Mouse (Mus musculus) thymus, adult 2 months (tissue): ENCODE data around the gene Wrap53. TPM values are rescaled to one million over a fixed set of nuclear protein-coding genes. Genes with fewer than 3 reads are reported as not detected.
"Not testable (repeated sequence)": the region's sequence is repeated elsewhere in the genome, so short reads cannot be mapped to it uniquely, and the experiment has no call there.

Experiments used
- DNase-seq: peaks from one replicate; pipeline ENCODE4 v3.0.0; 2021
- H3K27ac ChIP-seq: fragments of 200-500 bp; 2 replicates; pipeline ENCODE4 v1.5.1; 2012; ENCODE audit warnings: low read length, control low read depth; ENCODE audit not compliant: control insufficient read depth, insufficient read depth
- H3K27me3 ChIP-seq: fragments of 200-500 bp; 2 replicates; pipeline ENCODE4 v1.6.1; 2012; ENCODE audit warnings: mild to moderate bottlenecking, low read length, moderate library complexity, mixed read lengths; ENCODE audit not compliant: control insufficient read depth, insufficient read depth
- H3K36me3 ChIP-seq: fragments of 200-500 bp; 2 replicates; pipeline ENCODE4 v1.6.1; 2012; ENCODE audit warnings: mild to moderate bottlenecking, low read length, moderate library complexity; ENCODE audit not compliant: control insufficient read depth, insufficient read depth
- H3K4me1 ChIP-seq: fragments of 200-500 bp; replicated peaks from 2 replicates; pipeline ENCODE4 v1.6.1; 2012; ENCODE audit warnings: low read length; ENCODE audit not compliant: control insufficient read depth, insufficient read depth
- H3K4me3 ChIP-seq: fragments of 200-500 bp; 2 replicates; pipeline ENCODE4 v1.5.1; 2012; ENCODE audit warnings: mild to moderate bottlenecking, low read length, control low read depth, moderate library complexity; ENCODE audit not compliant: control insufficient read depth, insufficient read depth
- CTCF ChIP-seq: fragments of 200-500 bp; IDR thresholded peaks from 2 replicates; pipeline ENCODE4 v1.5.1; 2012; ENCODE audit warnings: mild to moderate bottlenecking, control low read depth, low read length, moderate library complexity, borderline replicate concordance; ENCODE audit not compliant: control insufficient read depth, poor library complexity, insufficient read depth; ENCODE audit errors: extremely low read depth
- POLR2A ChIP-seq: fragments of 200-500 bp; IDR thresholded peaks from 2 replicates; pipeline ENCODE4 v1.6.1; 2012; ENCODE audit warnings: mild to moderate bottlenecking, low read length, control low read depth, moderate library complexity; ENCODE audit not compliant: control insufficient read depth, poor library complexity, insufficient read depth; ENCODE audit errors: extremely low read depth
- WGBS: fragments of 180-500 bp; shearing (Covaris S2); methylation state at CpG from one replicate; pipeline ENCODE4 v1.1.7; 2018; 5-methylcytosine and 5-hydroxymethylcytosine counted together
- polyA plus RNA-seq: library from polyadenylated mRNA; depleted of rRNA; stranded (reverse); fragments of >200 nt; gene quantifications from 2 replicates; pipeline ENCODE4 v1.2.3, GENCODE M21; 2012

Wrap53 gene
- polyA plus RNA-seq, 1 experiment = 41.2 TPM

- H3K4me3 ChIP-seq = no peak overlapping the region
- H3K27me3 ChIP-seq = no peaks in the 10 kb centered on the region
- TF ChIP-seq POLR2A (no peak), CTCF (no peak)
- H3K27ac ChIP-seq = no peak overlapping the region
- H3K36me3 ChIP-seq = no peaks in the 10 kb centered on the region
- peaks cover 20% of the 10 kb centered on the region for H3K4me1 ChIP-seq
- WGBS = 93% methylated on average over 4 of the region's 4 CpGs
- no peak for DNase-seq
Observed at GRCm38 (mm10) chr11:69551310-69551709, 28.7 kb downstream of the Wrap53 start.

GRCm38 (mm10) chr11:69549060-69549656 is 30.9 kb downstream of the Wrap53 start, which contains the start of gene Dnah2:
Gene Dnah2 (minus strand): TSS chr11:69549110.
- TF ChIP-seq CTCF = no peak
- TF ChIP-seq POLR2A = no peak
- no peaks in the 10 kb centered on the region for H3K36me3 ChIP-seq
- no peak for DNase-seq
- no peak within 1 kb of the TSS for H3K27ac ChIP-seq
- peaks cover 24% of the 10 kb centered on the region for H3K4me1 ChIP-seq
- no peak within 1 kb of the TSS for H3K4me3 ChIP-seq
- no peaks in the 10 kb centered on the region for H3K27me3 ChIP-seq
- 68% methylated on average over 12 of the region's 12 CpGs for WGBS

DNA sequence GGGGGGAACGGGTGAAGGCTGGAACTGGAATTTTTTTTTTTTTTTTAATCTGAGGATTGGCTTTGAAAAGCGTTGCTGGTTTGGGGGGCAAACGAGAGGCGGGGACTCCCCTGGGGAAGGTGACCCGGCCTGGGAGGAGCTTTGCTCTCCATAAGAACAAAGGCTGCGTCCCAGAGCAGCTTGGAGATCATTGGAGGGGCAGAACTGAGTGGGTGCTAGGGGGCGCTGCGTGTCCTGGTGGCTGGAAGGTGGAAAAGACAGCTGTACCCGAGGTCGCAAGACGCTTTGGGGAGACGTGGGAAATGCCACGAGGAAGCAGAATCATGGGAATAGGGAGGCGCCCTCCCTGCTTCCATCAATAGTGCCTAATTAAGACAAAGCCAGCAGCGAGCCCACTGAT is 33.0 kb downstream of the Wrap53 start:
- H3K27me3 ChIP-seq = no peaks in the 10 kb centered on the region
- WGBS = 5% methylated on average over 15 of the region's 15 CpGs

GRCm38 (mm10) chr11:69546423-69547053 is 33.5 kb downstream of the Wrap53 start:
- Histone ChIP-seq H3K4me1 (peaks cover 16% of the 10 kb centered on the region), H3K27ac (no peak overlapping the region), H3K36me3 (no peaks in the 10 kb centered on the region), H3K27me3 (no peaks in the 10 kb centered on the region), H3K4me3 (peak overlapping the region; percentile 49)
- TF ChIP-seq POLR2A (no peak), CTCF (peak; percentile 80)
- DNase-seq = peak; percentile 83
- 1% methylated on average over 44 of the region's 44 CpGs for WGBS

More for the DNA sequence above, 33.0 kb downstream of the Wrap53 start:
- DNase-seq = peak; percentile 60
- peaks cover 16% of the 10 kb centered on the region for H3K4me1 ChIP-seq
- H3K36me3 ChIP-seq = no peaks in the 10 kb centered on the region
- no peak for TF ChIP-seq POLR2A
- no peak for TF ChIP-seq CTCF
- H3K27ac ChIP-seq = no peak overlapping the region
- peak overlapping the region; percentile 49 for H3K4me3 ChIP-seq

- peaks cover 16% of the 10 kb centered on the region for H3K4me1 ChIP-seq
- 23% methylated on average over 7 of the region's 7 CpGs for WGBS
- H3K36me3 ChIP-seq = no peaks in the 10 kb centered on the region
- no peak overlapping the region for H3K4me3 ChIP-seq
- H3K27ac ChIP-seq = no peak overlapping the region
- DNase-seq = no peak
- TF ChIP-seq CTCF = no peak
- no peak for TF ChIP-seq POLR2A
- H3K27me3 ChIP-seq = no peaks in the 10 kb centered on the region
Observed at GRCm38 (mm10) chr11:69545957-69546356, 34.1 kb downstream of the Wrap53 start.

- Histone ChIP-seq H3K27me3 (no peaks in the 10 kb centered on the region; the same call in 1 of the 2 replicates), H3K36me3 (no peaks in the 10 kb centered on the region), H3K27ac (no peak overlapping the region), H3K4me1 (peaks cover 16% of the 10 kb centered on the region), H3K4me3 (no peak overlapping the region)
- TF ChIP-seq CTCF (no peak), POLR2A (no peak)
- DNase-seq = no peak
- 87% methylated on average over 3 of the region's 3 CpGs for WGBS
Observed at GRCm38 (mm10) chr11:69543598-69543997, 36.5 kb downstream of the Wrap53 start.

- H3K36me3 ChIP-seq, H3K27ac ChIP-seq, H3K4me3 ChIP-seq, H3K4me1 ChIP-seq, DNase-seq, H3K27me3 ChIP-seq: not testable (repeated sequence)
- WGBS = 92% methylated on average over 3 of the region's 3 CpGs
Observed at GRCm38 (mm10) chr11:69541741-69542140, 38.3 kb downstream of the Wrap53 start.
